Mouse (Mus musculus) regulatory T cell (primary cell): ENCODE data around the gene Sct.

Experiments
- in situ Hi-C: fragments of 300-600 bp; cut with MboI, MseI; formaldehyde crosslinking; loops from one replicate; pipeline ENCODE4 v1.15.1; 2025; ENCODE audit warnings: high pct_unique_total_duplicates

Gene Sct

DNA sequence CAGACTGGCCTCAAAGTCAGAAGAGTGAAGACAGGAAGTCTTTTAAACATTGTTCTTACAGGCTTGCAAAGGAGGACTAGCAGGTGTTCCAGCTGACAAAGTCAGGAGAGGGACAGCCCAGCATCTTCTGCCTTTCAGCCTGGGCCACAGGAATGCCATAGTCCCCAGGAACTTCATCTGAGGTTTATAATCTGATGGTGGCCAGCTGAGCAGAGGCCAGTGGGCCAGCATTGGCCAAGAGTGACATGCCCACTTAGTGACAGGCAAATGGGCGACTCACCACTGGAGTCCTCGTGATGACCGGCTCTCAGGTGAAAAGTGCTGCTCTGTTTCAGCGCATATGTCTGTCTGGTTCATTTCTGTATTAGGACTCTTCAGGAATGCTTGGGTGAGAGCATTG, 48.4 kb downstream of the Sct start:
- in situ Hi-C loops: no loop called here

DNA sequence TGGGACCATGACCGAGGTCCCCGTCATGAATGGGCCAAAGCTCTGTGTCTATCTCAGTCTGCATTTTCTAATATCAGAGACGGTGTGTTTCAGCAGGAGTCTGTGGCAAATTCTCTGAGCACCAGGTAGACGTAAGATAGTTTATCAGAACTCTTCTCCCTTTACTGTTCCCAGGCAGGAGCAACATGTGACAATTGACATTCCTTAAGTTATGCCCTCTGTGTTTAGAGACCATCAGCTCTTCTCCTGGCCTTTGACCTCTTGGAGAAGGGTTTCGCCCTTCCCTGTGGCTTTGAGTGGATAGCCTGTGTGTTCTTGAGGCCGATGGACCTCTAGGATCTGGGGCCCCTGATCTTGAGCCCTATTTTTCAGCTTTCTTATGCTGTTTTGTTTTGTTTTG, 49.2 kb downstream of the Sct start:
- in situ Hi-C loops: no loop called here
